Mouse (Mus musculus) cortical plate, adult 2 months (tissue): Measurements from ENCODE around the gene Gm11985.

Experiments
- CTCF ChIP-seq: fragments of 200-500 bp; IDR thresholded peaks from 2 replicates; pipeline ENCODE4 v1.5.1; 2011; ENCODE audit warnings: mild to moderate bottlenecking, control low read depth, low read length; ENCODE audit not compliant: insufficient read depth; ENCODE audit errors: extremely low read depth
- POLR2A ChIP-seq: fragments of 200-500 bp; IDR thresholded peaks from 2 replicates; pipeline ENCODE4 v1.6.1; 2011; ENCODE audit warnings: mild to moderate bottlenecking, low read length, control low read depth; ENCODE audit not compliant: insufficient read depth; ENCODE audit errors: extremely low read depth

DNA sequence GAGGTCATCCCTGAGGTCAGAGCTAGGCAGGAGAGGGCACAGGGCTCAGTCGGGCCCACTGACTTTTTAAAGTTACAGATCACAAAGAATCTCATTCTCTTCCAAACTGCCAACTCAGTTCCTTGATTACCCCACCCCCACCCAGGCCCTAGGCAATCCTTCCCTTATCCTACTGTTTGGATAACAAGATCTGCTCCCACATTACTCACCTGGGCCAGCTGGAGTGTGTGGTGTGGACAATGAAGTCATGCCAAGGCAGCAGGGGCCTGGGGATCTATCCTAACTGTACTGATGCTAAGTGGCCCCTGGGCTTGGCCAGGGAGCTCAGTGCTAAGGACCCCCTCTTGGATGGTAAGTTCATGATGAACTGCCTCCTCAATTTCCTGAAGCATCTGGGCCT, 3.9 kb downstream of the Gm11985 start:
- TF ChIP-seq CTCF (no peak), POLR2A (no peak)
